Mouse (Mus musculus) forebrain, embryonic 16.5 days (tissue): ENCODE data around the gene Ceacam10. TPM values are rescaled to one million over a fixed set of nuclear protein-coding genes. Genes with fewer than 3 reads are reported as not detected.
A peak's percentile ranks its signal among the peaks of the same experiment; 100 is the strongest.
"Not testable (repeated sequence)": the region's sequence is repeated elsewhere in the genome, so short reads cannot be mapped to it uniquely, and the experiment has no call there.

Source experiments
- ATAC-seq: fragments of 200-750 bp; cut with Nextera tagmentation; 2 replicates; pipeline ENCODE4 v1.8.0; 2017; ENCODE audit warnings: mild to moderate bottlenecking, moderate library complexity
- H3K27ac ChIP-seq: fragments of 300-500 bp; sonication (generic); 2 replicates; pipeline ENCODE4 v1.5.1; 2014; ENCODE audit warnings: low read length, control low read depth
- H3K27me3 ChIP-seq: fragments of 300-500 bp; sonication (generic); replicated peaks from 2 replicates; pipeline ENCODE4 v1.6.1; 2014; ENCODE audit warnings: low read length; ENCODE audit not compliant: control insufficient read depth, insufficient read depth
- H3K36me3 ChIP-seq: fragments of 300-500 bp; sonication (generic); 2 replicates; pipeline ENCODE4 v1.6.1; 2014; ENCODE audit not compliant: control insufficient read depth, insufficient read depth
- H3K4me1 ChIP-seq: fragments of 300-500 bp; sonication (generic); replicated peaks from 2 replicates; pipeline ENCODE4 v1.6.1; 2014; ENCODE audit warnings: low read length; ENCODE audit not compliant: control insufficient read depth, insufficient read depth
- H3K4me2 ChIP-seq: fragments of 300-500 bp; sonication (generic); 2 replicates; pipeline ENCODE4 v1.6.1; 2014; ENCODE audit warnings: mild to moderate bottlenecking, low read length, control low read depth
- H3K4me3 ChIP-seq: fragments of 300-500 bp; sonication (generic); replicated peaks from 2 replicates; pipeline ENCODE4 v1.5.1; 2014; ENCODE audit warnings: mild to moderate bottlenecking, low read length, control low read depth
- H3K9ac ChIP-seq: fragments of 300-500 bp; sonication (generic); replicated peaks from 2 replicates; pipeline ENCODE4 v1.6.1; 2014; ENCODE audit warnings: low read depth, low read length, control low read depth
- H3K9me3 ChIP-seq: fragments of 300-500 bp; sonication (generic); 2 replicates; pipeline ENCODE4 v1.6.1; 2016; ENCODE audit warnings: low read length; ENCODE audit not compliant: control insufficient read depth
- WGBS: fragments of 180-500 bp; shearing (Covaris S2); extraction: QIAGEN DNeasy Blood & Tissue Kit; methylation state at CpG from one replicate; pipeline ENCODE4 v1.1.7; 2014; 5-methylcytosine and 5-hydroxymethylcytosine counted together
- polyA plus RNA-seq: library from polyadenylated mRNA; unstranded; fragments of >200 nt; fragmentation: Nextera tagmentation; extraction: Ambion mirVana; gene quantifications from 2 replicates; pipeline ENCODE4 v1.2.1, GENCODE M21; 2015

The Ceacam10 gene
- polyA plus RNA-seq, result not detected in 2 replicates

GRCm38 (mm10) chr7:24776918-24777317, at the start of gene Ceacam10:
Gene Ceacam10 (plus strand): TSS chr7:24777206.
- not testable (repeated sequence) for ATAC-seq, H3K9ac ChIP-seq, H3K4me1 ChIP-seq, H3K4me3 ChIP-seq, H3K9me3 ChIP-seq, H3K4me2 ChIP-seq, H3K27ac ChIP-seq, H3K27me3 ChIP-seq, H3K36me3 ChIP-seq
- 44% methylated on average over 4 of the region's 4 CpGs for WGBS

- no peak overlapping the region for H3K27ac ChIP-seq
Observed at GRCm38 (mm10) chr7:24735970-24736670, 40.9 kb upstream of the Ceacam10 start.

GRCm38 (mm10) chr7:24750695-24751094, 26.3 kb upstream of the Ceacam10 start:
- Histone ChIP-seq H3K27me3 (no peaks in the 10 kb centered on the region), H3K4me1 (no peaks in the 10 kb centered on the region), H3K9me3 (no peaks in the 10 kb centered on the region), H3K4me3 (no peak overlapping the region), H3K36me3 (no peaks in the 10 kb centered on the region), H3K9ac (no peak overlapping the region), H3K4me2 (no peak overlapping the region), H3K27ac (no peak overlapping the region)
- 47% methylated on average over 4 of the region's 4 CpGs for WGBS
- ATAC-seq, result no peak

More at GRCm38 (mm10) chr7:24735970-24736670, 40.9 kb upstream of the Ceacam10 start:
- Histone ChIP-seq H3K36me3 (no peaks in the 10 kb centered on the region), H3K4me1 (peaks cover 4% of the 10 kb centered on the region; the same call in 1 of the 2 replicates), H3K9ac (no peak overlapping the region), H3K4me3 (peak overlapping the region; percentile 2; the same call in 1 of the 2 replicates), H3K4me2 (peak overlapping the region; percentile 38), H3K27me3 (no peaks in the 10 kb centered on the region), H3K9me3 (no peaks in the 10 kb centered on the region)
- ATAC-seq, result no peak
- WGBS, result 12% methylated on average over 17 of the region's 17 CpGs

GRCm38 (mm10) chr7:24751610-24752009, 25.4 kb upstream of the Ceacam10 start:
- 72% methylated on average over 2 of the region's 2 CpGs for WGBS
- H3K4me3 ChIP-seq, result no peak overlapping the region
- ATAC-seq, result no peak
- H3K4me1 ChIP-seq, result no peaks in the 10 kb centered on the region
- H3K27me3 ChIP-seq, result no peaks in the 10 kb centered on the region
- no peaks in the 10 kb centered on the region for H3K9me3 ChIP-seq
- H3K36me3 ChIP-seq, result no peaks in the 10 kb centered on the region
- H3K9ac ChIP-seq, result no peak overlapping the region
- H3K27ac ChIP-seq, result no peak overlapping the region
- H3K4me2 ChIP-seq, result no peak overlapping the region

- no peaks in the 10 kb centered on the region for H3K27me3 ChIP-seq
- H3K9me3 ChIP-seq, result no peaks in the 10 kb centered on the region
- no peaks in the 10 kb centered on the region for H3K36me3 ChIP-seq
- no peak overlapping the region for H3K27ac ChIP-seq
- no peak overlapping the region for H3K4me3 ChIP-seq
- H3K4me1 ChIP-seq, result no peaks in the 10 kb centered on the region
- H3K9ac ChIP-seq, result no peak overlapping the region
- WGBS, result 72% methylated on average over 5 of the region's 5 CpGs
- H3K4me2 ChIP-seq, result no peak overlapping the region
- ATAC-seq, result no peak
Observed at GRCm38 (mm10) chr7:24753476-24753875, 23.5 kb upstream of the Ceacam10 start.

- Histone ChIP-seq H3K4me3 (no peak overlapping the region), H3K4me1 (no peaks in the 10 kb centered on the region), H3K9me3 (no peaks in the 10 kb centered on the region), H3K27me3 (no peaks in the 10 kb centered on the region), H3K27ac (no peak overlapping the region), H3K4me2 (no peak overlapping the region), H3K9ac (no peak overlapping the region), H3K36me3 (no peaks in the 10 kb centered on the region)
- 92% methylated on average over 1 of the region's 1 CpGs for WGBS
- ATAC-seq, result no peak
Observed at GRCm38 (mm10) chr7:24758520-24758919, 18.5 kb upstream of the Ceacam10 start.

- WGBS, result 80% methylated on average over 6 of the region's 6 CpGs
- no peak within 1 kb of the TSS for H3K4me3 ChIP-seq
- no peaks in the 10 kb centered on the region for H3K9me3 ChIP-seq
- no peak within 1 kb of the TSS for H3K27ac ChIP-seq
- no peak within 1 kb of the TSS for H3K4me2 ChIP-seq
- no peaks in the 10 kb centered on the region for H3K36me3 ChIP-seq
- no peak within 1 kb of the TSS for H3K9ac ChIP-seq
- no peak for ATAC-seq
- no peaks in the 10 kb centered on the region for H3K4me1 ChIP-seq
- H3K27me3 ChIP-seq, result no peaks in the 10 kb centered on the region
Observed at GRCm38 (mm10) chr7:24760211-24760610, 16.8 kb upstream of the Ceacam10 start, which contains the start of gene Cd177. Gene Cd177 (minus strand): TSS chr7:24760311.

GRCm38 (mm10) chr7:24761161-24761560, 15.8 kb upstream of the Ceacam10 start:
- no peak overlapping the region for H3K4me3 ChIP-seq
- no peaks in the 10 kb centered on the region for H3K27me3 ChIP-seq
- no peak overlapping the region for H3K4me2 ChIP-seq
- no peaks in the 10 kb centered on the region for H3K4me1 ChIP-seq
- H3K9ac ChIP-seq, result no peak overlapping the region
- H3K9me3 ChIP-seq, result no peaks in the 10 kb centered on the region
- H3K27ac ChIP-seq, result no peak overlapping the region
- 79% methylated on average over 6 of the region's 6 CpGs for WGBS
- no peak for ATAC-seq
- H3K36me3 ChIP-seq, result no peaks in the 10 kb centered on the region

GRCm38 (mm10) chr7:24762574-24762973, 14.4 kb upstream of the Ceacam10 start:
- Histone ChIP-seq H3K9me3 (no peaks in the 10 kb centered on the region), H3K4me1 (no peaks in the 10 kb centered on the region), H3K9ac (no peak overlapping the region), H3K4me2 (no peak overlapping the region), H3K27me3 (no peaks in the 10 kb centered on the region), H3K36me3 (no peaks in the 10 kb centered on the region), H3K27ac (no peak overlapping the region), H3K4me3 (no peak overlapping the region)
- 93% methylated on average over 8 of the region's 8 CpGs for WGBS
- ATAC-seq, result no peak
